Mouse (Mus musculus): Measurements from ENCODE around the gene Tsc2. TPM values are rescaled to one million over a fixed set of nuclear protein-coding genes. Genes with fewer than 3 reads are reported as not detected.
A peak's percentile ranks its signal among the peaks of the same experiment; 100 is the strongest.

The Tsc2 gene
- polyA plus RNA-seq, 1 experiment from 2014 or later: 57.6 TPM

- no peaks in the 10 kb centered on the region for H3K36me3 ChIP-seq (ENCODE audit: control insufficient read depth, insufficient read depth, low read length)
- ATAC-seq (ENCODE audit: low FRiP score): no peak
Measured at GRCm38 (mm10) chr17:24650766-24651165, 18.3 kb upstream of the Tsc2 start.

DNA sequence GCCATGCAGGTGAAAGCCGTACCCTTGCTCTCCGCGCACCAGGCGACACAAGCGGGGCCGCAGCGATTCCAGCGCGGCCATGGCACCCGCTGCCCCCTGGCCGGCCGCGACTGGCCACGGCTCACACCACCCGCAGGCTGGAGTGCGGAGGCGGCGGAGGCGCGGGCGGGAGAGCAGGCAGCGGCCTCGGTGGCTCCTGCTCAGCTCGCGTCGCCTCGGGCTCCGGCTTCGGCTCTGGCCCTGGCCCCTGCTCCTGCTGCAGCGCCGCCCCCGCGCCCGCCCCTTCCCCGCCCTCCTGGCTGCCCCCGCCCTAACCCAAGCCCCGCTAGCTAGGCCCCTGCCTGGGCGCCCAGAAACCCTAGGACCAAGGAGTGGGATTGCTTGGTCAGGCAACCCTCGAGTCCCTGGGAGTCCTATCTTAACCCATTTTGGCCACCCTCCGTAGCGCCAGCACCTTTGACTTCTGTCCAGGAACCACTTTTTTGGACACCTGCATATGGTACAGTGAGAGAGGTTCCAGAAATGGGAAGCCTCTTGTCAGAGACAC, 17.7 kb upstream of the Tsc2 start, which contains the start of gene Slc9a3r2:
TSS of gene Slc9a3r2 (minus strand) at position 258 of the 547 bp plus-strand sequence.
- H3K9ac ChIP-seq (ENCODE audit: low read length): peak within 1 kb of the TSS; percentile 70
- H3K36me3 ChIP-seq (ENCODE audit: control insufficient read depth, insufficient read depth, low read length): no peaks in the 10 kb centered on the region
- no peaks in the 10 kb centered on the region for H3K9me3 ChIP-seq (ENCODE audit: control insufficient read depth, low read length)
- WGBS: 1% methylated on average over 38 of the region's 41 CpGs
- peak within 1 kb of the TSS; percentile 47 for H3K4me3 ChIP-seq (ENCODE audit: low read depth, low read length)
- DNase-seq (ENCODE audit: low spot score, missing footprints): peak; percentile 93
- ATAC-seq (ENCODE audit: low FRiP score): peak; percentile 51
- H3K4me1 ChIP-seq (ENCODE audit: control insufficient read depth, insufficient read depth, low read length): peaks cover 9% of the 10 kb centered on the region
- peaks cover 10% of the 10 kb centered on the region; the same call in 1 of the 2 replicates for H3K27me3 ChIP-seq (ENCODE audit: control insufficient read depth, insufficient read depth, low read length)
- H3K27ac ChIP-seq (ENCODE audit: low read depth, low read length): no peak within 1 kb of the TSS
- peak within 1 kb of the TSS; percentile 98 for H3K4me2 ChIP-seq

More at GRCm38 (mm10) chr17:24650766-24651165, 18.3 kb upstream of the Tsc2 start:
- peaks cover 10% of the 10 kb centered on the region; the same call in 1 of the 2 replicates for H3K27me3 ChIP-seq (ENCODE audit: control insufficient read depth, insufficient read depth, low read length)
- 73% methylated on average over 4 of the region's 4 CpGs for WGBS
- H3K27ac ChIP-seq (ENCODE audit: low read depth, low read length): no peak overlapping the region
- no peak overlapping the region for H3K4me2 ChIP-seq
- no peak overlapping the region for H3K9ac ChIP-seq (ENCODE audit: low read length)
- peak; percentile 83 for DNase-seq (ENCODE audit: low spot score, missing footprints)
- no peaks in the 10 kb centered on the region for H3K9me3 ChIP-seq (ENCODE audit: control insufficient read depth, low read length)
- H3K4me3 ChIP-seq (ENCODE audit: low read depth, low read length): no peak overlapping the region
- peaks cover 9% of the 10 kb centered on the region for H3K4me1 ChIP-seq (ENCODE audit: control insufficient read depth, insufficient read depth, low read length)

DNA sequence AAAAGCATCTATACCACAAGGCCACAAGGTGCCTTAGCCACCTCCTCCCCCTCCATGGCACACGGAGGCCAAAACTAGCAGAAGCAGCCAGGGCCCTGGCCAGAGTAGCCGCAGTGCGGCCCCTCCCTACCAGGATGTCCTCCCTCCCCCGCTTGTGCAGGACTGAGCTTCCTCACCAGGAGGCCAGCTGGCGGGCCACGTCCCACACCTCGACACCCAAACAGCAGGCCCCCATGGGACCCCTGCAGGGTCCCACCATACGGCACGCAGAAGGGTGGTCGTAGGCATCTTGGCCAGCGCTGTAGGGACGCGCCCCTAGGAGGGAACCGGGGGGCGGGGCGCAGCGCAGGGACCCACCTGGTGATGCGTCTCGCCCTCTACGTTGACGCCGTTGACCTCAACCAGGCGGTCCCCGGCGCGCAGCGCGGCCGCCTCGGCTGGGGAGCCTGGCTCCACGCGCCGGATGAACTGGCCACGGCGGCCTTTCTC, 17.2 kb upstream of the Tsc2 start:
- Histone ChIP-seq H3K27ac (ENCODE audit: low read depth, low read length) (no peak overlapping the region), H3K36me3 (ENCODE audit: control insufficient read depth, insufficient read depth, low read length) (no peaks in the 10 kb centered on the region), H3K9ac (ENCODE audit: low read length) (peak overlapping the region; percentile 70), H3K4me3 (ENCODE audit: low read depth, low read length) (peak overlapping the region; percentile 47), H3K4me2 (peak overlapping the region; percentile 98), H3K4me1 (ENCODE audit: control insufficient read depth, insufficient read depth, low read length) (peaks cover 9% of the 10 kb centered on the region), H3K27me3 (ENCODE audit: control insufficient read depth, insufficient read depth, low read length) (peaks cover 10% of the 10 kb centered on the region; the same call in 1 of the 2 replicates), H3K9me3 (ENCODE audit: control insufficient read depth, low read length) (no peaks in the 10 kb centered on the region)
- ATAC-seq (ENCODE audit: low FRiP score) (peak; percentile 60), DNase-seq (ENCODE audit: low spot score, missing footprints) (no peak)
- WGBS: 2% methylated on average over 34 of the region's 35 CpGs

- no peak overlapping the region for H3K27ac ChIP-seq (ENCODE audit: low read depth, low read length)
- H3K9me3 ChIP-seq (ENCODE audit: control insufficient read depth, low read length): no peaks in the 10 kb centered on the region
- ATAC-seq (ENCODE audit: low FRiP score) (no peak), DNase-seq (ENCODE audit: low spot score, missing footprints) (no peak)
- WGBS: 73% methylated on average over 10 of the region's 10 CpGs
- H3K4me3 ChIP-seq (ENCODE audit: low read depth, low read length): peak overlapping the region; percentile 47
- H3K36me3 ChIP-seq (ENCODE audit: control insufficient read depth, insufficient read depth, low read length): no peaks in the 10 kb centered on the region
- H3K27me3 ChIP-seq (ENCODE audit: control insufficient read depth, insufficient read depth, low read length): peaks cover 10% of the 10 kb centered on the region; the same call in 1 of the 2 replicates
- no peak overlapping the region for H3K9ac ChIP-seq (ENCODE audit: low read length)
- peaks cover 9% of the 10 kb centered on the region for H3K4me1 ChIP-seq (ENCODE audit: control insufficient read depth, insufficient read depth, low read length)
- no peak overlapping the region for H3K4me2 ChIP-seq
Measured at GRCm38 (mm10) chr17:24648731-24649377, 16.4 kb upstream of the Tsc2 start.

GRCm38 (mm10) chr17:24647493-24647892, 15.1 kb upstream of the Tsc2 start:
- no peaks in the 10 kb centered on the region for H3K36me3 ChIP-seq (ENCODE audit: control insufficient read depth, insufficient read depth, low read length)
- WGBS: 84% methylated on average over 11 of the region's 11 CpGs
- no peak overlapping the region for H3K4me2 ChIP-seq
- no peak for DNase-seq (ENCODE audit: low spot score, missing footprints)
- no peak for ATAC-seq (ENCODE audit: low FRiP score)
- H3K4me1 ChIP-seq (ENCODE audit: control insufficient read depth, insufficient read depth, low read length): peaks cover 9% of the 10 kb centered on the region
- H3K27me3 ChIP-seq (ENCODE audit: control insufficient read depth, insufficient read depth, low read length): peaks cover 10% of the 10 kb centered on the region; the same call in 1 of the 2 replicates
- H3K27ac ChIP-seq (ENCODE audit: low read depth, low read length): no peak overlapping the region
- H3K4me3 ChIP-seq (ENCODE audit: low read depth, low read length): no peak overlapping the region
- H3K9ac ChIP-seq (ENCODE audit: low read length): no peak overlapping the region
- H3K9me3 ChIP-seq (ENCODE audit: control insufficient read depth, low read length): no peaks in the 10 kb centered on the region

- WGBS: 87% methylated on average over 4 of the region's 4 CpGs
- no peaks in the 10 kb centered on the region for H3K36me3 ChIP-seq (ENCODE audit: control insufficient read depth, insufficient read depth, low read length)
- peaks cover 10% of the 10 kb centered on the region; the same call in 1 of the 2 replicates for H3K27me3 ChIP-seq (ENCODE audit: control insufficient read depth, insufficient read depth, low read length)
- H3K9me3 ChIP-seq (ENCODE audit: control insufficient read depth, low read length): no peaks in the 10 kb centered on the region
- DNase-seq (ENCODE audit: low spot score, missing footprints): no peak
- H3K27ac ChIP-seq (ENCODE audit: low read depth, low read length): no peak overlapping the region
- peaks cover 9% of the 10 kb centered on the region for H3K4me1 ChIP-seq (ENCODE audit: control insufficient read depth, insufficient read depth, low read length)
- no peak overlapping the region for H3K9ac ChIP-seq (ENCODE audit: low read length)
- no peak overlapping the region for H3K4me2 ChIP-seq
- no peak for ATAC-seq (ENCODE audit: low FRiP score)
- H3K4me3 ChIP-seq (ENCODE audit: low read depth, low read length): no peak overlapping the region
Measured at GRCm38 (mm10) chr17:24646381-24646780, 14.0 kb upstream of the Tsc2 start.

DNA sequence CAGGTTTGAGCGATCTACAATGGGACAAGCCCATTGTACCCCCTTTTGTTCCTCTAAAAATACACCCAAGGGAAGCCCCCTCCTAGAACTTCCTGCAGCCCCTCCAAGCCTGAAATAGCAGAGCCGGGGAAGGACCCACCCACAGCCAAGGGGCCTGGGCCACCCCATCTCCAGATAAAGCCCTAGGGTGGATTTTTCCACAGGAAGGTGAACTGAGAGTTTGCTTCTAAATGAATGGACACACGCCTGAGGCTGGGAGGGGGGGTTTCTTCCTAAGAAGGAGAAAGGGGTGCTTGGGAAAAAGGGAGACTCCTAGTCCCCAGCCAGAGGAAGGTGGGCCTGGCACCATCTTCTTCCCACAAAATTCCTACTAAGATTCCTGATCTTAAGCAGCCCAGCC, 13.5 kb upstream of the Tsc2 start:
- H3K27ac ChIP-seq (ENCODE audit: low read depth, low read length): no peak overlapping the region
- DNase-seq (ENCODE audit: low spot score, missing footprints): no peak

GRCm38 (mm10) chr17:24644875-24645721, 12.7 kb upstream of the Tsc2 start:
- DNase-seq (ENCODE audit: low spot score, missing footprints): no peak
- H3K36me3 ChIP-seq (ENCODE audit: control insufficient read depth, insufficient read depth, low read length): no peaks in the 10 kb centered on the region
- ATAC-seq (ENCODE audit: low FRiP score): no peak
- H3K4me2 ChIP-seq: no peak overlapping the region
- H3K9ac ChIP-seq (ENCODE audit: low read length): no peak overlapping the region
- no peaks in the 10 kb centered on the region for H3K9me3 ChIP-seq (ENCODE audit: control insufficient read depth, low read length)
- H3K27me3 ChIP-seq (ENCODE audit: control insufficient read depth, insufficient read depth, low read length): peaks cover 2% of the 10 kb centered on the region; the same call in 1 of the 2 replicates
- peaks cover 6% of the 10 kb centered on the region for H3K4me1 ChIP-seq (ENCODE audit: control insufficient read depth, insufficient read depth, low read length)
- no peak overlapping the region for H3K4me3 ChIP-seq (ENCODE audit: low read depth, low read length)
- 86% methylated on average over 9 of the region's 9 CpGs for WGBS
- H3K27ac ChIP-seq (ENCODE audit: low read depth, low read length): no peak overlapping the region

More for the DNA sequence above, 13.5 kb upstream of the Tsc2 start:
- 77% methylated on average over 3 of the region's 3 CpGs for WGBS
- Histone ChIP-seq H3K9me3 (ENCODE audit: control insufficient read depth, low read length) (no peaks in the 10 kb centered on the region), H3K9ac (ENCODE audit: low read length) (no peak overlapping the region), H3K4me2 (no peak overlapping the region), H3K27me3 (ENCODE audit: control insufficient read depth, insufficient read depth, low read length) (peaks cover 8% of the 10 kb centered on the region; the same call in 1 of the 2 replicates), H3K4me3 (ENCODE audit: low read depth, low read length) (no peak overlapping the region), H3K4me1 (ENCODE audit: control insufficient read depth, insufficient read depth, low read length) (peaks cover 9% of the 10 kb centered on the region), H3K36me3 (ENCODE audit: control insufficient read depth, insufficient read depth, low read length) (no peaks in the 10 kb centered on the region)
- ATAC-seq (ENCODE audit: low FRiP score): no peak
